Mouse (Mus musculus) mature B cell (primary cell): Measurements from ENCODE around the gene Elk4.

Experiments
- in situ Hi-C: fragments of 300-500 bp; cut with MboI; formaldehyde crosslinking; loops from 2 replicates; pipeline ENCODE4 v1.14.3; 2019

Gene Elk4

DNA sequence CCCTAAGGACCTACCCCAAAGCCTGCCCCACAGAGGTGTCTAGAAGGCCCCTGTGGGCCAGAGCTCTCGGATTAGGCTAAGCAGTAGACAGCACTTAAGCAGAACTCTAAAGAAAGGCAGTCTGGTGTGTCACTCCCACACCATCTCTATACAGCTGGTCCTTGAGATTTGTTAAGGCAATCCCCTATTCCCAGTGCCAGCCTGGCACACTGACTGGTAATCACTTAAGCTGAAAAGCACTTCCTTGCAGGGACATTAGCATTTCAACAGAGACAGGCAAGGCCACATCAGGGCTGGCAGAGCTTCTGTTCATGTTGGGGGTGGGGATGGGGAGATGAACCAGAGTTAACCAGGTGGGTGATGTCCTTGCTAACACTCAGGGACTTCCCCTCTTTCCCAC lies 57.6 kb downstream of the Elk4 start:
- in situ Hi-C loops: no loop called here

DNA sequence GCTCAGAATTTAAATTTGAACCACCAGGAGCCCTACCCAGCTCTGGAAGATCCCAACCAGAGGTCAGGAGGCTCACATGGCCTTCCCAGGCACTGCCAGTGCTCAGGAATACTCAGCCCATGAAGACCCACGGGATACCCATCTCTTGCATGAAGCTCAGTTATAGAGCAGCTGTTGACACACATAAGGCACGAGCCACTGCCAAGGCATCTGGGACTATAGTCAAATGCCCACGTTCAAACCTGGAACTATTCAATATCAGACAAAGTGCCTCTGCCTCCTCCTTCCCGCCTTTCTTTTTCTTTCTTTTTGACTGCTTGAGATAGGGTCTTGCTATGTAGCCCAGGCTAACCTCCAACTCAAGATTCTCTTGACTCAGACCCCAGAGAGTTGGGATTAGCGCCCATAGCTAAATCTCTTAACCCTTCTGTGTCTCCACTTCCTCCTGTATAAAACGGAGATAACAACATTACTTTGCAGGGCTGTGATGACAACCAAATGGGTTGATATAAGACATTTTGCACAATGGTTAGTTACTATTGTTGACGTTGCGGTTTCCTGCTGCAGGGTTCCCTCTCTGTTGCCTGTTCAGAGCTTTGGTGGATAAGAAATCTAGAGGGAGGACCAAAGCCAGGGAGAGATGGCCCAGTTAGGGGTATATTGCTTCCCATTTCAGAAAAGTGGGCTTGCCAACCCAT lies 58.2 kb downstream of the Elk4 start:
- in situ Hi-C loops: no loop called here

DNA sequence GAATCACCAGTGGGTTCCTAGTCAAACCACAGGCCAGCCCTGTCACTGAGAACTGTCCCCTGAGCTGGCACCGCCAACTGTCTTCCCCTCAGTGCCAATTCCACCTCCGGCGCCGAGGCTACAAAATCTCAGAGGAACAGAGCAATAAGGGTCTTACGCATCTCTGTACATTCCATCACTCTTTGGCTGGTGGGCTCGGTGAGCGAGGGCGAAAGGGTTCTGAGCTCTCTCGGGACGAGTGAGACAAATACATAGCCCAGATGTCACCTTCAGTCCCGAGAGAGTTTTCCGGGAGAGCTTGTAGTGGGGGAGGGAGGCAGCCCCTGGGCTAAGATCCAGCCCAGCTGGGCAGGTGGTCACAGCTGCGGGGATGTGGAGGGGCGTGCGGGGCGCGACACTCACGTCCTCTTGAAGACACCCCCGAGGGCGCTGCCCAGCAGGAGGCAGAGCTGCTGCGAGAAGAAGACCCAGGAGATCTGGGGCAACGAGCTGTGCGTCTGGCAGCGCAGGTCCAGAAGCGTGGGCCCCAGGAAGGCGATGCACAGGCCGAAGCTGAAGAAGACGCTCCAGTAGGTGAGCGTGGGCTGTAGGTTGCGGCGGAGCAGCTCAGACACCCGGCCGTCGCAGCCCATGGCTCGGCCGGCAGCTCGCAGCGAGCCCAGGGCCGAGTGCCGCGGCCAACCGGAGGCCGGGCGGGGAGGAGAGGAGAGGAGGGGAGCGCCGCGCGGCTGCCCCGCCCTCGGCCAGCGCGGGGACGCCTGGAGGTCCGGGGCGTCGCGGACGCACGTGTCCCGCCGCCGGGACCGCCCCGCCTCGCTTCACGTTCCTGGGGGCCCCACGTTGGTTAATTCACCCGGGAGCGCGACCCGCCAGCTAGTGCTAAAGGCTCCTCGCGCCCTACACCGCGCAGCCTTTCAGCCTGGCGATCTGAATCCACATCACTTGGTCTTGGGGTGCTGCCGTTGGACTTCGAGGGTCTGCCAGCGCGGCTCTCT lies 60.2 kb downstream of the Elk4 start, which contains the start of gene Mfsd4a:
TSS of gene Mfsd4a (minus strand) at position 802 of the 995 bp plus-strand sequence.
- in situ Hi-C loops: no loop called here

DNA sequence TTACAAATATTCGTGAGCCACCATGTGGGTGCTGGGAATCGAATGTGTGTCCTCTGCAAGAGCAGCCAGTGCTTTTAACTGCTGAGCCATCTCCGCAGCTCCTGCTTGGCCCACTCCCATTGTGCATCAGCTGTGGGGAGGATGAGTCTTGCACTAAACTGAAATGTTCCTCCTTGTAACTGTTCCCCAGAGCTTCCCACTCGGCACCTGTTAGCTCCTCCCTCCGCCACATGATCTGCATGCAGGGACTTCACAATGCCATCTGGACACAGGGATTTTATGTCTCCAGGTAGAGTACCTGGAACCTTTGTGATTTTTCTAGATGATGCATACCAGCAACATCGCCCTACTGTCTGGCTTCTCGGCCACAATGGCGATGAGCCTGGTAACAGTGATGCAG lies 62.0 kb downstream of the Elk4 start:
- in situ Hi-C loops: no loop called here

DNA sequence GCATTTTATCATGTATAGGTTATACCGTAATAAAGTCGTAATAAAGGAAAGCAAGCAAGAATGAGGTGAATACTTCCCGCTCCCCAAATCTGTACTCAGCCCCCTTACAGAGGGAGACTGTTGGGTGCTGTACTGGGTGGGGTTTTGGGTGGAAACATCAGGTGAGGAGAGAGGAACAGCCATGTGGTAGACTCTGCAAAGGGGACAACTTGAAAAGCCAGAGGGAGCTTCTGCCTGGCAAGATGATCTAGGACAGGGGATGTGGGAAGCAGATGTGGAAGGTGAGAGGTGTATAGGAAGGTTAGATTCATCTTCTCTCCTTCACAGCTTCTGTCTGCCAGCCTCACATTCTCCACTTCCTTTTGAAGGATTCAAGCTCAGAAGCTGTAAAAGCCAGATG lies 63.3 kb downstream of the Elk4 start:
- in situ Hi-C loops: no loop called here

DNA sequence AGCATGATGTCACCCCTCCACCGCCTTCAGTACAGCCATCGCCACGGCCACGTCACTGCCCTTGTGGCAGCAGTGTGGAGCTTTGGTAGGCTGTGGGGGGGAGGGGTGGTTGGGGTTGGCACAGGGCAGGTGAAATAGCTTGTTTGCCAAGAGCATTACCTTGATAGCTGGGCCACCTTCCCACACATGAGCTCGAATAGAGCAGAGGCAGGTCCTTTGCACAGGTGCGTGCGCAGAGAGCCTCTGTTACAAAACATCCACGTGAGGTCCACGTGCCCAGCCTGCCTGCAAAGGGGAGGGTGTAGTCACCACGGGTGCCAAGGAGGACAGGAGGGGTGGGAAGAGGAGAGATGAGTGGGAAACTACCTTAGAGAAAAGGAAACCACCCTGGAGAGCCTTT lies 68.2 kb downstream of the Elk4 start:
- in situ Hi-C loops: no loop called here

DNA sequence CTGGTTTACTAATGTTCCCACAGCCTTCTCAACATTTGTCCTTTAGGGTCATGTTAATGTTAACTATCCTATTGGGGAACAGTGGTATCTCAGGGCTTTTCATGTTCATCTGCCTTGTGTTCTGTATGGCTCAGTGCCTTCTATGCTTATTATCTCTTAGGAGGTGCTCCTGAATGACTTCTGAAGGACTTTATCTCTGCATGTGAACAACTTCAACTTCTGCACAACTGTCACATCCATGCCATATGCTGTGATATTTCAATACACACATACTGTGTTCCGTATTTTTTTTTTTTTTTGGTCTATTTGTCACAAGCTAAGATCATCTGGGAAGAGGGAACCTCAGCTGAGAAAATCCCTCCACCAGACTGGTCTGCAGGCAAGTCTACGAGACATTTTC lies 71.0 kb downstream of the Elk4 start:
- in situ Hi-C loops: no loop called here
